Mouse (Mus musculus) cerebellum, postnatal 25 days (tissue): Measurements from ENCODE around the gene Pak6.

Source experiments
- DNase-seq, 2 experiments: peaks; one replicate each; pipeline ENCODE4 v3.0.0; 2021; ENCODE audit warnings: mixed read lengths in 2 of 2

Gene Pak6

GRCm38 (mm10) chr2:118665616-118666015, 2.5 kb downstream of the Pak6 start:
- DNase-seq = no peak

GRCm38 (mm10) chr2:118667181-118667580, 4.1 kb downstream of the Pak6 start:
- no peak for DNase-seq

- no peak for DNase-seq
Observed at GRCm38 (mm10) chr2:118669245-118669644, 6.1 kb downstream of the Pak6 start.

- DNase-seq = peak in 1 of 2 experiments; percentile 41
Observed at GRCm38 (mm10) chr2:118669785-118670184, 6.7 kb downstream of the Pak6 start.

GRCm38 (mm10) chr2:118671728-118672127, 8.6 kb downstream of the Pak6 start:
- DNase-seq = no peak

- DNase-seq = no peak
Observed at GRCm38 (mm10) chr2:118673686-118674465, 10.8 kb downstream of the Pak6 start.

- DNase-seq = no peak
Observed at GRCm38 (mm10) chr2:118674500-118674899, 11.4 kb downstream of the Pak6 start.

- peak; percentile 27 to 39 for DNase-seq
Observed at GRCm38 (mm10) chr2:118676839-118677741, 14.0 kb downstream of the Pak6 start.

GRCm38 (mm10) chr2:118677817-118678216, 14.7 kb downstream of the Pak6 start:
- peak; percentile 57 to 64 for DNase-seq

- DNase-seq = no peak
Observed at GRCm38 (mm10) chr2:118679577-118679976, 16.5 kb downstream of the Pak6 start.

- DNase-seq = no peak
Observed at GRCm38 (mm10) chr2:118680926-118681325, 17.8 kb downstream of the Pak6 start.

- no peak for DNase-seq
Observed at GRCm38 (mm10) chr2:118682544-118683260, 19.6 kb downstream of the Pak6 start.

GRCm38 (mm10) chr2:118685088-118685487, 22.0 kb downstream of the Pak6 start:
- DNase-seq = no peak

GRCm38 (mm10) chr2:118686693-118687092, 23.6 kb downstream of the Pak6 start:
- DNase-seq = no peak

GRCm38 (mm10) chr2:118687791-118688190, 24.7 kb downstream of the Pak6 start:
- no peak for DNase-seq

GRCm38 (mm10) chr2:118689875-118690274, 26.8 kb downstream of the Pak6 start:
- no peak for DNase-seq

- peak; percentile 42 to 67 for DNase-seq
Observed at GRCm38 (mm10) chr2:118693370-118693966, 30.4 kb downstream of the Pak6 start.

- DNase-seq = peak; percentile 61 to 71
Observed at GRCm38 (mm10) chr2:118695677-118696232, 32.7 kb downstream of the Pak6 start.

- peak; percentile 47 to 57 for DNase-seq
Observed at GRCm38 (mm10) chr2:118696451-118697308, 33.6 kb downstream of the Pak6 start.

- DNase-seq = no peak
Observed at GRCm38 (mm10) chr2:118697311-118697877, 34.3 kb downstream of the Pak6 start.

- DNase-seq = no peak
Observed at GRCm38 (mm10) chr2:118697955-118698354, 34.9 kb downstream of the Pak6 start.
